Mouse (Mus musculus) cerebellum, postnatal 25 days (tissue): ENCODE data around the gene Krba1.
A peak's percentile ranks its signal among the peaks of the same experiment; 100 is the strongest.

Experiments
- DNase-seq, 2 experiments: peaks; one replicate each; pipeline ENCODE4 v3.0.0; 2021; ENCODE audit warnings: mixed read lengths in 2 of 2

Krba1 gene

GRCm38 (mm10) chr6:48452151-48452550, 56.8 kb downstream of the Krba1 start:
- no peak for DNase-seq

GRCm38 (mm10) chr6:48452771-48453170, 57.4 kb downstream of the Krba1 start:
- no peak for DNase-seq

GRCm38 (mm10) chr6:48464966-48465679, 69.7 kb downstream of the Krba1 start:
- DNase-seq, result no peak

GRCm38 (mm10) chr6:48466715-48467114, 71.3 kb downstream of the Krba1 start:
- no peak for DNase-seq

GRCm38 (mm10) chr6:48467490-48467889, 72.1 kb downstream of the Krba1 start:
- DNase-seq, result peak; percentile 28 to 30
